Mouse (Mus musculus): Measurements from ENCODE around the gene Slc41a2. TPM values are rescaled to one million over a fixed set of nuclear protein-coding genes. Genes with fewer than 3 reads are reported as not detected.

The Slc41a2 gene
- polyA plus RNA-seq, 1 experiment from 2014 or later = 0.76 TPM

- no peak overlapping the region for H3K9ac ChIP-seq (replicated peaks)
- no peak overlapping the region for H3K4me3 ChIP-seq (ENCODE audit: low read depth, low read length)
- H3K4me2 ChIP-seq (ENCODE audit: low read depth, low read length) = no peak overlapping the region
- no peaks in the 10 kb centered on the region for H3K36me3 ChIP-seq (replicated peaks; ENCODE audit: insufficient read depth, low read length)
- DNase-seq (no peak), ATAC-seq (peak; percentile 41)
- TF ChIP-seq EP300 (IDR thresholded peaks at IDR 0.05; ENCODE audit: low read depth) (no peak), CTCF (IDR thresholded peaks at IDR 0.05; ENCODE audit: low read depth) (no peak)
- H3K27ac ChIP-seq (ENCODE audit: low read depth) = no peak overlapping the region
- WGBS (ENCODE audit: insufficient replicate concordance) = 51% methylated on average over 3 of the region's 3 CpGs
- H3K9me3 ChIP-seq (ENCODE audit: low read length) = no peaks in the 10 kb centered on the region
- peaks cover 5% of the 10 kb centered on the region for H3K4me1 ChIP-seq (ENCODE audit: insufficient read depth)
- no peaks in the 10 kb centered on the region for H3K27me3 ChIP-seq (ENCODE audit: insufficient read depth, low read length)
Observed at GRCm38 (mm10) chr10:83324871-83325270, 12.8 kb downstream of the Slc41a2 start.

GRCm38 (mm10) chr10:83322551-83323100, 15.1 kb downstream of the Slc41a2 start:
- H3K9ac ChIP-seq (replicated peaks) = no peak overlapping the region
- no peak overlapping the region for H3K4me2 ChIP-seq (ENCODE audit: low read depth, low read length)
- WGBS (ENCODE audit: insufficient replicate concordance) = 33% methylated on average over 7 of the region's 7 CpGs
- no peak overlapping the region for H3K27ac ChIP-seq (ENCODE audit: low read depth)
- no peak overlapping the region for H3K4me3 ChIP-seq (ENCODE audit: low read depth, low read length)
- ATAC-seq (peak; percentile 70), DNase-seq (peak; percentile 26)
- TF ChIP-seq EP300 (IDR thresholded peaks at IDR 0.05; ENCODE audit: low read depth) = no peak
- TF ChIP-seq CTCF (IDR thresholded peaks at IDR 0.05; ENCODE audit: low read depth) = no peak
- no peaks in the 10 kb centered on the region for H3K9me3 ChIP-seq (ENCODE audit: low read length)
- H3K36me3 ChIP-seq (replicated peaks; ENCODE audit: insufficient read depth, low read length) = no peaks in the 10 kb centered on the region
- peaks cover 5% of the 10 kb centered on the region for H3K4me1 ChIP-seq (ENCODE audit: insufficient read depth)
- H3K27me3 ChIP-seq (ENCODE audit: insufficient read depth, low read length) = no peaks in the 10 kb centered on the region

- Histone ChIP-seq H3K9me3 (ENCODE audit: low read length) (no peaks in the 10 kb centered on the region), H3K9ac (replicated peaks) (no peak overlapping the region), H3K27ac (ENCODE audit: low read depth) (no peak overlapping the region), H3K4me3 (ENCODE audit: low read depth, low read length) (no peak overlapping the region), H3K4me1 (ENCODE audit: insufficient read depth) (peaks cover 5% of the 10 kb centered on the region), H3K4me2 (ENCODE audit: low read depth, low read length) (no peak overlapping the region), H3K36me3 (replicated peaks; ENCODE audit: insufficient read depth, low read length) (no peaks in the 10 kb centered on the region), H3K27me3 (ENCODE audit: insufficient read depth, low read length) (no peaks in the 10 kb centered on the region)
- ATAC-seq (no peak), DNase-seq (no peak)
- 77% methylated on average over 6 of the region's 6 CpGs for WGBS (ENCODE audit: insufficient replicate concordance)
- no peak for TF ChIP-seq EP300 (IDR thresholded peaks at IDR 0.05; ENCODE audit: low read depth)
- no peak for TF ChIP-seq CTCF (IDR thresholded peaks at IDR 0.05; ENCODE audit: low read depth)
Observed at GRCm38 (mm10) chr10:83321528-83321927, 16.2 kb downstream of the Slc41a2 start.

- ATAC-seq = no peak
- H3K4me2 ChIP-seq (ENCODE audit: low read depth, low read length) = no peak overlapping the region
- peaks cover 5% of the 10 kb centered on the region for H3K4me1 ChIP-seq (ENCODE audit: insufficient read depth)
- no peaks in the 10 kb centered on the region for H3K27me3 ChIP-seq (ENCODE audit: insufficient read depth, low read length)
- 79% methylated on average over 7 of the region's 7 CpGs for WGBS (ENCODE audit: insufficient replicate concordance)
- no peak overlapping the region for H3K9ac ChIP-seq (replicated peaks)
- no peak for DNase-seq
- no peaks in the 10 kb centered on the region for H3K9me3 ChIP-seq (ENCODE audit: low read length)
- H3K27ac ChIP-seq (ENCODE audit: low read depth) = no peak overlapping the region
- no peaks in the 10 kb centered on the region for H3K36me3 ChIP-seq (replicated peaks; ENCODE audit: insufficient read depth, low read length)
- no peak overlapping the region for H3K4me3 ChIP-seq (ENCODE audit: low read depth, low read length)
- TF ChIP-seq CTCF (IDR thresholded peaks at IDR 0.05; ENCODE audit: low read depth) (no peak), EP300 (IDR thresholded peaks at IDR 0.05; ENCODE audit: low read depth) (no peak)
Observed at GRCm38 (mm10) chr10:83320870-83321269, 16.8 kb downstream of the Slc41a2 start.

GRCm38 (mm10) chr10:83320396-83320795, 17.3 kb downstream of the Slc41a2 start:
- DNase-seq (no peak), ATAC-seq (no peak)
- Histone ChIP-seq H3K27me3 (ENCODE audit: insufficient read depth, low read length) (no peaks in the 10 kb centered on the region), H3K9me3 (ENCODE audit: low read length) (no peaks in the 10 kb centered on the region), H3K4me3 (ENCODE audit: low read depth, low read length) (no peak overlapping the region), H3K9ac (replicated peaks) (no peak overlapping the region), H3K36me3 (replicated peaks; ENCODE audit: insufficient read depth, low read length) (no peaks in the 10 kb centered on the region), H3K4me1 (ENCODE audit: insufficient read depth) (peaks cover 5% of the 10 kb centered on the region), H3K4me2 (ENCODE audit: low read depth, low read length) (no peak overlapping the region), H3K27ac (ENCODE audit: low read depth) (no peak overlapping the region)
- TF ChIP-seq EP300 (IDR thresholded peaks at IDR 0.05; ENCODE audit: low read depth) = no peak
- TF ChIP-seq CTCF (IDR thresholded peaks at IDR 0.05; ENCODE audit: low read depth) = no peak
- 62% methylated on average over 6 of the region's 6 CpGs for WGBS (ENCODE audit: insufficient replicate concordance)

- Histone ChIP-seq H3K4me1 (ENCODE audit: insufficient read depth) (peaks cover 3% of the 10 kb centered on the region; the same call in 1 of the 2 replicates), H3K4me2 (ENCODE audit: low read depth, low read length) (no peak overlapping the region), H3K27ac (ENCODE audit: low read depth) (no peak overlapping the region), H3K36me3 (replicated peaks; ENCODE audit: insufficient read depth, low read length) (no peaks in the 10 kb centered on the region), H3K27me3 (ENCODE audit: insufficient read depth, low read length) (no peaks in the 10 kb centered on the region), H3K9ac (replicated peaks) (no peak overlapping the region), H3K4me3 (ENCODE audit: low read depth, low read length) (no peak overlapping the region), H3K9me3 (ENCODE audit: low read length) (peaks cover 3% of the 10 kb centered on the region)
- ATAC-seq = no peak
- 41% methylated on average over 5 of the region's 5 CpGs for WGBS (ENCODE audit: insufficient replicate concordance)
- TF ChIP-seq EP300 (IDR thresholded peaks at IDR 0.05; ENCODE audit: low read depth) = no peak
- TF ChIP-seq CTCF (IDR thresholded peaks at IDR 0.05; ENCODE audit: low read depth) = no peak
- DNase-seq = no peak
Observed at GRCm38 (mm10) chr10:83313033-83313432, 24.6 kb downstream of the Slc41a2 start.

All from liver, postnatal 0 days (tissue).